Mouse (Mus musculus) gastrocnemius, postnatal 14 days (tissue): ENCODE measurements around the gene Atm. TPM values are rescaled to one million over a fixed set of nuclear protein-coding genes. Genes with fewer than 3 reads are reported as not detected.
A peak's percentile ranks its signal among the peaks of the same experiment; 100 is the strongest.

Source experiments
- DNase-seq: peaks from one replicate; pipeline ENCODE4 v3.0.0; 2021; ENCODE audit warnings: mixed read lengths
- intact Hi-C: fragments of 180-260 bp; cut with DNase I; formaldehyde crosslinking; loops from one replicate; pipeline ENCODE4 v1.15.1; 2025; ENCODE audit warnings: low total_unique reads
- microRNA-seq, 2 experiments: library from miRNA; unstranded; fragments of <30 nt; microRNA quantifications; one replicate each; pipeline ENCODE4 v1.2.0; 2021
- total RNA-seq, 2 experiments: library from RNA; stranded (reverse); gene quantifications; 2 replicates each; pipeline ENCODE4 v1.2.3; 2021

Atm gene
- total RNA-seq, 2 experiments from 2014 or later: 6.6 to 7.1 TPM

GRCm38 (mm10) chr9:53422133-53422896 lies 114.2 kb downstream of the Atm start:
- intact Hi-C loops: no loop called here
- no peak for DNase-seq

DNA sequence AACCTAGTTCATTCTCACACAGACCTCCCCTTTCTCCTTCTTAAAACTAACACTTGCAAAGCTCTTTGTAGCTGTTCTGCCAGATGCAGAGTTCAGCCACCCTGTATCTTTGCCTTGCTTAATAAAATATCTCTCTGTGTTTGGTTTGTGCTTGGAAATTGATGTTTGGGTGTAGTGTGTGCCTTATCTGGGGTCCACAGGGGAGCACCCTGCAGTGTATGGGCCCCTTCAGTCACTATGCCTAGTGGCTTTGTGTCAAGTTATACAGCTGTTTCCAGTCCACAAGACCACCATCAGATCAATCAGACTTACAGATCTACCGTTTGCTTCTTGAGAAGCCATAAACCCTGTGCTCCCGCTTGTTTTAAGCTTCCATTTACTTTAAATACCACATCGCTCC lies 127.1 kb downstream of the Atm start:
- intact Hi-C loops: no loop called here
- DNase-seq: no peak

- no peak for DNase-seq
- intact Hi-C loops: no loop called here
Observed at GRCm38 (mm10) chr9:53408953-53409361, 127.6 kb downstream of the Atm start.

GRCm38 (mm10) chr9:53408548-53408947 lies 128.0 kb downstream of the Atm start:
- intact Hi-C loops: no loop called here

DNA sequence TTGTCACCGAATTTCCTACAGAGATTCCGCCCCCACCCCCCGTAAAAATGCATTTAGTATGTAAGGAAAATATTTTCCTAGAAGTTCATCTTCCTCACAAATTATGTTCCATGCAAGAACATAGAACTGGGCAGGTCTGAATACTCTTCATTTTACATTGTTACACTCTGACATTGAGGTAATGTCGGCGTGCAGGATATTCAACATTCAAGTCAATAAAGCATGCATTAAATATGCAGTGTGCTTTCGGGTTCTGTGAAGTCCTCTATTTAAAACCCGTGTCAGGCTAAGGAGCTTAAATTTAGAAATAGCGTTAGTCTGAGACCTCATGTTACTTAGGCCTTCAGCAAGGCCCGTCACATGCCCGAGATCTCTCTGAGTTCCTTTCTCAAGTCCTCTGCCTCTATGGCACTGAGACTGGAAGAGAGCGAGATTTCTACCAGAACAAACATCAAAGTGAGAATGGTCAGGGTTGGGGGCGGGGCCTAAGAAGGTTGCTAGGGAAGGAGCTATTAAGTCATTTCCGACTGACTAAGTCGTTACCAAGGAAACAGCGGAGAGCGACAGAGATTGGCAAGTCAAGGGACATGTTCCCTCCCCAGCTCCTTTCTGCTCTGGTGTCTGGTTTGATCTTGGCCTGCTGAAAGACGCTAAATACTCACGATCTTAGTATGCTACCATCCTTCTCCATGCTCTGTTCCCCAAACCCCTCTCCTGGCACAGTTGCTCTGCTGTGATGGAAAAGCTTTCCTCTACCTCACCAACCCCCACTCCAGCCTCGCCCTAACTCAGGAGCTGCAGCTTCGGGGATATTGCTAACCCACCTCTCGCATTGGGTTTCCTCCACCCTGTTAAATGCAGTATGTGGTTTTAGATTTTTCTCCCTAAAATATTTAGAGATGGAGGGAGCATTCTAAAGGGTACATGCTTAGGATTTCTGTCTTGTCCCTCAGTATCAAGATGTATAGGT lies 131.5 kb downstream of the Atm start:
- peak; percentile 59 for DNase-seq
- intact Hi-C loops: no loop called here

More at GRCm38 (mm10) chr9:53408548-53408947, 128.0 kb downstream of the Atm start:
- no peak for DNase-seq

- intact Hi-C loops: no loop called here
- DNase-seq: no peak
Observed at GRCm38 (mm10) chr9:53404050-53404752, 132.3 kb downstream of the Atm start.

DNA sequence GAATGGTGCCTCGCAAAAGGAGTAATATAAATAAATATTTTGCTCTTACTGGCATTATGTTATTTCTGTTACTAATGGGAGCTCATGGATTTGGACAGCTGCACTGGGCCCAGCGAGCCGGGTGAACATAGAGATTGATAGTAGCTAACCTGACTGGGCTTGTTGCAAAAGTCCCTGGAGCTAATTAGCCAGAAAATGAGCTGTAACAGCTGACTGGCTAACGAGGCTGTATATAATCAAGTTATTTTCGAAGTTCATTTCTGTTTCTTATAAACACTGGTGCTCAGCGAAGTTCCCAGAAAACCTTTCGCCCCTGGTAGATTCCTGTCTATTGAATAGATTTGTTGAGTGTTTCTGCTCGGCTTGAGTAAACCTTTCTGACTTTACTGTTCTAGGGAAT lies 133.5 kb downstream of the Atm start:
- no peak for DNase-seq
- intact Hi-C loops: no loop called here

DNA sequence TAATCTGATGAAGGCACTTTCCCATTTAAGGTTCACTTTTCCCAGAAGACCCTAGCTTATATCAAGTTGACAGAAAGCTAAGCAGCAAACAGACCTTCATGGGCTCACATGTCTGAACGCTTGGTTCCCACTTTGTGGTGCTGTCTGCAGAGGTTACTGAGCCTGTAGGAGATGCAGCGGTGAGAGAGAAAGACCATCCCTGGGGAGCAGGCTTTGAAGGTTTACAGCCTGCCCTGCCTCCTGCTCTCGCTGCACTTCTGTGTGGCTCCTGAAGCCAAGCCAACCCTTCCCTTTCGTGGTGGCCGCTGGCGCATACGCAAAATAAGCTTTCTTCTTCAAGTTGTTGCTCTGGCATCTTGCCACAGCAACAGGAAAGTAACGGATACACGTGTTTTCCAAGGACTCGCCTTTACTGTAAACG lies 134.2 kb downstream of the Atm start, which contains the start of gene 4930550C14Rik:
Gene 4930550C14Rik, plus strand, starts transcription at position 35 of the 421 bp plus-strand sequence.
- peak; percentile 35 for DNase-seq
- intact Hi-C loops: no loop called here

GRCm38 (mm10) chr9:53401146-53401545 lies 135.4 kb downstream of the Atm start:
- DNase-seq: no peak
- intact Hi-C loops: no loop called here

- intact Hi-C loops: no loop called here
- DNase-seq: no peak
Observed at GRCm38 (mm10) chr9:53400696-53401095, 135.8 kb downstream of the Atm start.

DNA sequence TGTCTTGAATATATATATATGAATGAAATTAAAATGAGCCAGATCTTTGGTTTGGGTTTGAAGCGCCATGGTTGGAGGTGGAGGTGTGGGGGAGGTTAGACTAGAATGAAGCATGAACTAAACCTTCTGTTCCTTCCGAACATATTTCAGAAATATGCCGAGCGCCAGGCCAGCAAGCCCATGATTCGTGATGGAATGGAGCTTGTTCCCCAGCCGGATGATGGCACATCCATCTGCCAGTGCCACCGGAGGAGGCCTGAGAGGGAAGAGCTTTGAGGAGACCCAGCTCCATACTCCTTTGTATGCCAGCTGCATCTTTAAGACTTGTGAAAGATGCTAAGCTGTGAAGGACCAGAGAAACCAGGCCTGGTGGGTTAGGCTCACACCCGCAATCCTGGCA lies 137.0 kb downstream of the Atm start:
- no peak for DNase-seq
- intact Hi-C loops: loop anchor here (5.0 kb wide), 1 partner anchor 142 kb away; no protein-coding TSS in a partner anchor

- intact Hi-C loops: loop anchor here (5.0 kb wide), 1 partner anchor 141 kb away; no protein-coding TSS in a partner anchor
- peak; percentile 53 for DNase-seq
Observed at GRCm38 (mm10) chr9:53398388-53398700, 138.2 kb downstream of the Atm start.

DNA sequence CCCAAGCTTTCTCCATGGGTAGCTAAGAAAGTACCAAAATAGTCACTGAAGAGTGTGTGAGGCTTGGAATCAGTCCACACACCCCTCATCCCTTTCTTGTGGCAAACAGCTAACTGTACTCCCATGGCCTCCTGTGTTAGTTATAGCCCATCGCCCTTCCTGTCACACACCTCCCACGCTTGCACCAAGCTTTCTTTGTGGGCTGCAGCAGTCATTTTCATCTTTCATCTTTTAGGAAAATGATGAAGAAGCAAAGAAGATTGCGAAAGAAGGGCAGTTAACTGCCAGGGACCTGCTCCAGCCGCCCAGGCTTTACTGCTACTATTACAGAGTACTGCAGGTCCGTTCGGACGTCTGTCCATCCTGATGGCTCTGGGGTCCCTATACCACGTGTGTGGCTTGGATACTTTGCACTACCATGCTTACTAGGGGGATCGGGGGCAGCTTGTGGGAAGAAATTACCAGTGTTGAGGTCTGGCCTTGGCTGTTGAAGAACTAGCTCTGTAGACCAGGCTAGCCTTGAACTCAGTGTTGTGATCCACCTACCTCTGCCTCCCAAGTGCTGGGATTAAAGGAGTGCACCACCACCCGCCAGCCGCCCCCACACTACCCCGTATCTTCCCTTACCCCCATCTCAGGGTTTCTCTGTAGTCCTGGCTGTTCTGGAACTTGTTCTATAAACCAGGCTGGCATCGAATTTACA lies 138.7 kb downstream of the Atm start:
- DNase-seq: no peak
- intact Hi-C loops: loop anchor here (5.0 kb wide), 1 partner anchor 141 kb away; no protein-coding TSS in a partner anchor

- DNase-seq: no peak
- intact Hi-C loops: no loop called here
Observed at GRCm38 (mm10) chr9:53390136-53390535, 146.4 kb downstream of the Atm start.

Small RNA genes within 50 kb of the gene (microRNA-seq; reads per million reads assigned to microRNA genes)
- gene Mir130c: 0 reads per million in 2 experiments

Other genes with a start within 250 kb of the Atm start
- 1 to 10 TPM in 1 of 2 experiments, under 1 TPM in 1; 0.80 to 1.3 TPM for gene Exph5, start 235.1 kb downstream of the Atm start, total RNA-seq
- 10 to 100 TPM in 1 of 2 experiments, 1 to 10 TPM in 1; 7.3 to 10.1 TPM for gene Kdelc2, start 152.7 kb downstream of the Atm start, total RNA-seq
- gene 4930550C14Rik, start 134.4 kb downstream of the Atm start, total RNA-seq: under 1 TPM in 1 of 2 experiments, not detected in 1; 0.21 TPM
- 1 to 10 TPM; 5.4 to 6.1 TPM for gene Npat, start 307 bp upstream of the Atm start, total RNA-seq
- 10 to 100 TPM; 77.2 to 88.7 TPM for gene Acat1, start 73.6 kb upstream of the Atm start, total RNA-seq
- 10 to 100 TPM; 52.3 to 53.6 TPM for gene Cul5, start 133.3 kb upstream of the Atm start, total RNA-seq
- gene Rab39, start 169.5 kb upstream of the Atm start, total RNA-seq: not detected
- not detected for gene Slc35f2, start 234.8 kb upstream of the Atm start, total RNA-seq